Mouse (Mus musculus) embryonic fibroblast, embryonic 13.5 days (primary cell): ENCODE results near the gene Gapvd1.

Experiments used
- CTCF ChIP-seq: IDR thresholded peaks from 2 replicates; pipeline ENCODE4 v1.5.1; 2011; ENCODE audit warnings: mild to moderate bottlenecking, control low read depth, low read length, moderate library complexity, borderline replicate concordance; ENCODE audit not compliant: insufficient read depth
- POLR2A ChIP-seq: IDR thresholded peaks from 2 replicates; pipeline ENCODE4 v1.6.1; 2011; ENCODE audit warnings: low read depth, mild to moderate bottlenecking, control low read depth, low read length, moderate library complexity

DNA sequence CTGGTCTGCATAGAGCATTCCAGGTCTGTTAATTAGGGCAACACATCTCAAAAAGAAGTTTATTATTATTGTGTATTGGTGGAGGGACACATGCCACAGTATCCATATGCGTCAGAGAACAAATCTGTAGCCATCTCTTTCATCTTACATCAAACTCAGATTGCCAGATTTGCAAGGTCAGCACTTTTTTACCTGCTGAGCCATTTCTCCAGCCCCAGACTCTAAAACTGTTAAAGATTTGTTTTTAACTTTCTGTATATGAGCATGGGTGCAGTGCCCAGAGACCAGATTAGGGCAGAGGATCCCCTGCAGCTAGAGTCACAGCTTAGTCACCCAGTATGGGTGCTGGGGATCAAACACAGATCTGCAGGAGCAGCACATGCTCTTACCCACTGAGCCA is 18.4 kb downstream of the Gapvd1 start:
- no peak for TF ChIP-seq POLR2A
- TF ChIP-seq CTCF: no peak
